Mouse (Mus musculus) left cerebral cortex, postnatal 25 days (tissue): ENCODE measurements around the gene Cntn4. TPM values are rescaled to one million over a fixed set of nuclear protein-coding genes. Genes with fewer than 3 reads are reported as not detected.

Source experiments
- DNase-seq, 2 experiments: peaks; one replicate each; pipeline ENCODE4 v3.0.0; 2022; ENCODE audit warnings: low spot score in 2 of 2, mixed read lengths in 1 of 2
- intact Hi-C: fragments of 180-260 bp; cut with DNase I; formaldehyde crosslinking; loops from one replicate; pipeline ENCODE4 v1.15.1; 2025
- total RNA-seq, 2 experiments: library from RNA; stranded (reverse); gene quantifications; 2 replicates each; pipeline ENCODE4 v1.2.3; 2021

Gene Cntn4
- total RNA-seq, 2 experiments from 2014 or later = 48.1 to 59.1 TPM

DNA sequence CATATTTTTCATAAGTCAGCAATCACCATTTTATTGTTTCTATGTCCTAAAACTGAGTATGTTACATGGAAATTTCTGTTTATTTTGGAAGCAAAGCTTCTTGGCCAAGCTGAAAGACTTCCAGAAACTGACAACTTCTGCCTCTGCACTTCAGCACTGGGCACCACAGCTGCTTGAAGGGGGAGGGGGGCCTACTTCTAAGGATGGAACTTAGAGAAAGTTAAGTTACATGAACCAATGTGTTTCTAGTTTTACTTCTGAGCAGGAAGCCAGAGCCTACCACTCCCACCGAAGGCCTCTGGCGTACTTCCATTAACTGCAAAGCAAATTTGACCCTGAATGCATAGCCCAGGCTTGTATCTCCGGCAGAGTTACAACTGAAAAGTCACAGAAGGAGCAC is 749.2 kb downstream of the Cntn4 start:
- no peak for DNase-seq
- intact Hi-C loops = loop anchor here (5.0 kb wide), 2 partner anchors 44 to 71 kb away; no protein-coding TSS in a partner anchor

DNA sequence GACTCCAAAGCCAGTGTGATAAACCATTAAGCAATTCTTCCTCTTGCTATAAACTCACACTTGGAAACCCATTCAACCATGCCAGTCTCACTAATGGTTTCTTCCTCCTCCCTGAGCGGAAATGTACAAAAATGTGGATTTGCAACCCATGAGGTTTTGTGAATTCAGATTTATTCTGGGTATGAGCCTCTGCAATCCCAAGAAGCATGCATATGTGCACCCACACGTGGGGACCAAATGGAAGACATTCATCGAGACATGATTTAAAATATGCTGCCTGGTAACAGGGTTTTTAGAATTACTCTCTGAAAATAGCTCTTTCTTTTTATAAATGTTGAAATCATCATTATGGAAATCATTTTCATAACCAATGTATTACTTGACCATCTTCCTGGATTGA is 754.0 kb downstream of the Cntn4 start:
- intact Hi-C loops = loop anchor here (5.0 kb wide), 1 partner anchor 94 kb away; no protein-coding TSS in a partner anchor
- DNase-seq = peak; percentile 35 to 92

DNA sequence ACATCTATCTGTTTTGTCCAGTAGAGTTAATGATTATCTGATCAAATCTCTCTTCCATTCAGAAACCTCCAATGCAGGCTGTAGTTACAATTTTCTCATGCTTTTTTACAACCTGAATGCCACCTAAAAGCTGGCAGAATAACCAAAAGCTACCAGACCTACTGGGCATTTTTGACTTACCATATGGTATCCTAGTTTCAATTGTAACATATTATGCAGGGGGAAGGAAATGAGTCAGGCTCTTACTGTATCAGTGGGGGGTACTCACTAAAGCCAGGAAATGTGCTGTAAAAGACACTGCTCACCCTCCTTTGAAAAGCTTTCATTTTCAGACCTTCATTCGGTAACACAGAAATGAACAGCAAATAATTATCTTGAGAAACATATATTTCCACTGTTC is 763.3 kb downstream of the Cntn4 start:
- intact Hi-C loops = no loop called here
- peak in 1 of 2 experiments; percentile 64 for DNase-seq

- intact Hi-C loops = no loop called here
- no peak for DNase-seq
These were observed 763.8 kb downstream of the Cntn4 start for GRCm38 (mm10) chr6:106441246-106441645.

GRCm38 (mm10) chr6:106454131-106454838 is 776.8 kb downstream of the Cntn4 start:
- DNase-seq = no peak
- intact Hi-C loops = no loop called here

- no peak for DNase-seq
- intact Hi-C loops = no loop called here
These were observed 778.2 kb downstream of the Cntn4 start for GRCm38 (mm10) chr6:106455616-106456015.

- DNase-seq = no peak
- intact Hi-C loops = no loop called here
These were observed 780.7 kb downstream of the Cntn4 start for GRCm38 (mm10) chr6:106458166-106458565.

DNA sequence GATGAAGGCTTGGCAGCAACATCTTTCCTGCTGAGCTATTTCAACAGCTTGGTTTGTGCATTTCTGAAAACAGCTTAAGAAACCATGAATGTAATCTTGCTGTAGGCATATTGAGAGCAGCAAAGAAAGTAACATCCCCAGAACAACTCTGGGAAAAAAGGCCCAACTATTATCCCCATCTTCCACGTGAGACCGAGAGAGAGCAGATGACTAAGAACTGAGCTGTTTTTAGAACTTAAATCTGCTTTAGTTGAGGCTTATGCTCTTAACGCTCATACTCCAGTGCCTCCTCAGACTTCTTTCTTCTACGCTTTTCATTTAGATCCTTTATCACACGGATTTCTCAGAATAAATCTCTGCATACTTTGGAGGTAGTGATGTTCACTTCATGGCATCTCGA is 784.9 kb downstream of the Cntn4 start:
- peak in 1 of 2 experiments; percentile 76 for DNase-seq
- intact Hi-C loops = no loop called here

DNA sequence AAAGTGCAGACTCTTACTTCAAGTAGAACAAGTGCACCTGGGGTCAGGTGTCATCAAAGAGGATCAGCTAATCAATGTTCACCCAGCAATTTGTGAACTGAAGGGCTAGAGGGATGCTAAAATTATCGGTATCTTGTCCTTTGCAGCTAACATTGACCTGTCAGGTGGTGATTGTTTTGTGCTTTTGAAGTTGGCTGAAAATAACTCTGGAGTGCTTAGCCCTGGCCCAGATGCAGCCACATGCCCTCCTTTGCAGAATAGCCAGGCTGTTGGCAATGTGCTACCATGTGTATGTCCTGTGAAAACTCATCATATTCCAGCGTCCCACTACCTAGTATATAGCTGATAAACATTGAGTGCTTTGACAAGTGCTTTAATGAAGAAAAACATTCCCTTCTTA is 786.4 kb downstream of the Cntn4 start:
- intact Hi-C loops = no loop called here
- DNase-seq = no peak

- DNase-seq = no peak
- intact Hi-C loops = no loop called here
These were observed 788.3 kb downstream of the Cntn4 start for GRCm38 (mm10) chr6:106465766-106466165.

DNA sequence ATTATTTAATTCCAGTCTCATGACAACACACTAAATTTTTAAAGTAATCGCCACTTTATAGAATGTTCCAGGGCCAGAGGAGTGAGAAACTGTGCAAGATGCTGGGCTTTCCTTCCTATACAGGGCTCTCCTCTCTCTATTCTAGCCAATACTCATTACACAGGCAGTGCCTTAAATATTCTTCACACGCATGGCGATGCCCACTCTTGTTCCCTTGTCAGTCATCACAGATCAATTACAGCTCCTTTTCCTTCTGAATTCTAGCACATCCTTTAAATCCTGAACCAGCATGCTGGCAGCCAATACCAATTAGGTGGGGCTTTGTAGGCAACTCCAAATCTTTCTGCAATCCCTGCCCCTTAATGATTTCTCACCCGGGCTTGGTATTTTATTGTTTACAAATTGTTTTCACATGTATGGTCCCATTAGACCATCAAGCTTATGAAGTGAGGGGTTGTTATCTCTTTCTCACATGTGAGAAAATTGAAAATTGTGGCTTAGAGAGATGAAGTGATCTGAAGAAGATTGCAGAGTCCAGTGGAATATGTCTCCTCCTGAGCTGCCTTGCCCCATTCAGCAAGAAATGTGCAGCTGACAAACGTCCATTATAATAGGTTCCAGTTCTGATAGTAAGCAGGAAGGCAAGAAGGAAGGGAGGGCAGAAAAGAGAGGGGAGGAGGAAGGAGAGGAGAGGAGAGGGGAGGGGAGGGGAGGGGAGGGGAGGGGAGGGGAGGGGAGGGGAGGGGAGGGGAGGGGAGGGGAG is 789.0 kb downstream of the Cntn4 start:
- intact Hi-C loops = no loop called here
- DNase-seq = no peak

GRCm38 (mm10) chr6:106471840-106472608 is 794.6 kb downstream of the Cntn4 start:
- intact Hi-C loops = no loop called here
- no peak for DNase-seq

DNA sequence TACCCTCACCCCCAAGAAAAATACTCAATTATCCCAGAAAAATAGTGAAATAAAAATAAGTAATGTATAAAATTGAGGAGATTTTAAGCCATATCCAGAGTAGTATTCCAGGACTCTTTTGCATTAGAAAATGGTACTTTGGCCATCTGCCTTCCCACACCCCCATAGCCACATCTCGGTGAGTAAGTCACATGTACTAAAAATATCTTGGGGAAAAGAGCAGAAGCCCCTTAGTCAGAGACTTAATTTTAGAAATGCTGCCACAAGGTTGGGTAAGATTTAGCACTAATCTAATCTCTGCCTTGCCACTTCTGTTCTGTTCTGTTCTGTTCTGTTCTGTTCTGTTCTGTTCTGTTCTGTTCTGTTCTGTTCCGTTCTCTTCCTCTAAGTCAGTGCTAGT is 796.4 kb downstream of the Cntn4 start:
- intact Hi-C loops = no loop called here
- DNase-seq = peak; percentile 17 to 81

DNA sequence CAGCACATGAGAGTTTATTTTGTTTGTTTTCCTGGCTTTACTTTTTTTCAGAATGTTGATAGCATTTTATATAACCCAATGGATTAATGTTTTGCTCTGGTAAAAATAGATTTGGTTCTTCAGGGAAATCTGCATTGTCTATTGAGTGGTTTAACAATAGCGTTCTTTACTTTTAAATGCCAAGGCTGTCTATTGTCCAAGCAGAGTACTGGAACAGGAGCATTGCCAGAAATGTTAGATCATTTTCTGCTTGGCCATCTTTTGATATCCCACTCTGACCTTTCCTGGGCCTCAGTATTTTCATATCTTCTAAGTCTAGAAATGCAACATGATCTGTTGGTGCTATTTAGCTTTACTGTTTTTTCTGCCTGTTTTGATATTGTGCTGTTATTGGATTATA is 804.1 kb downstream of the Cntn4 start:
- DNase-seq = no peak
- intact Hi-C loops = no loop called here

DNA sequence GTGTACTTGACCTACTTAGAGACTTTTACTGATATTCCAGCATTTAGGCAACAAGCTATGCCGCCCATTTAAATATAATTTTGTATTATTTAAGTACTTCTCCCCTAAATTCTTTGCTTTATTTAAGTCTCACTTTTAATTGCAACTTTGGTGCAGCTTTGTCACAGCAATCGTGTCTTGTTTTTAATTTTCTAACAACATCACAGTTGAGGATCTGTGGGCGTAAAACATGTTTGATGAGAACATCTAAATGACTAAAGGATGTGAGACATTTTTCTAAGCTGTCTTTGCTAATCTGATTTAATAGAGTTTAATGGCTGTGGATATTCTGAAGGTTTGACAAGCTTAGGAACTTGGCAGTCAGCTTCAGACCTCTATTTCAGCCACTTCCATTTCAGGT is 818.8 kb downstream of the Cntn4 start:
- intact Hi-C loops = loop anchor here (5.0 kb wide), 1 partner anchor 69 kb away; no protein-coding TSS in a partner anchor
- peak; percentile 20 to 48 for DNase-seq

DNA sequence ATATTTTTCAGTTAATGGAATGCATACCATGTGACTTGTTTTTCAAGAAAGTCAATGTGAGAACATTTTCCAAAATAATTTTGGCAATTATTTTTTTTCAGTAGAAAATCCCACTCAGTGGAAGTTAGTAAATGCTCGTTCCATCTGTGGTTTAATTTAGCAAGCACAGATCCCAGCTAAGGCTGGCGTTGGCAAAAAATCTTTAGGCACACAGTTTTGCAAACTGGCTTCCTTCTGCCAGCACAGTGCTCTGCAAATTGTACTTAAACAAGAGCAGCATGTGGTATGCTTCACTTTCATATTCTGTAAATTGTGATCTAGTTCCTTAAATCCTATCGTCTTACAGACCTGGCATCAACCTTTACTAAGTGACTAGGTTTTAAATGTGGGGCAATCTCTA is 821.7 kb downstream of the Cntn4 start:
- intact Hi-C loops = loop anchor here (5.0 kb wide), 1 partner anchor 72 kb away; no protein-coding TSS in a partner anchor
- DNase-seq = peak; percentile 35 to 87

DNA sequence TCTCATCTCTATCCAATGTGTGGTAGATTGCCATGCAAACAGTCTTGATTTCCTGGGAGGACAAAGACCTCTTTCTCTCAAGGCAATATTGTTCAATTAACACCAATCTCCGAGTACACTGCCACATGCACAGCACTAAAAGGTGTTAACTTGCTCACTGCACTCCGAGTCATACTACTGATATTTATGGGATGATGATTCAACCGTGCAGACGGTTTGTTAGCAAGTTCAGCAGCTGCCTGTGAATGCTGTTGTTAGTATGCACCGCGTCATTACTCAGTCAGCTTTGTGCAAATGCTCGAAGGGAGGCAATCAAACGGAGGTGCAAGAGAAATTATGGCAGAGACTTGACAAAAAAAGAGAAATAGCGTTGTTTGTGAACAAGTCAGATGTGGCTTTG is 826.5 kb downstream of the Cntn4 start:
- DNase-seq = peak; percentile 54 to 88
- intact Hi-C loops = loop anchor here (10.0 kb wide), 1 partner anchor 169 kb away; no protein-coding TSS in a partner anchor

DNA sequence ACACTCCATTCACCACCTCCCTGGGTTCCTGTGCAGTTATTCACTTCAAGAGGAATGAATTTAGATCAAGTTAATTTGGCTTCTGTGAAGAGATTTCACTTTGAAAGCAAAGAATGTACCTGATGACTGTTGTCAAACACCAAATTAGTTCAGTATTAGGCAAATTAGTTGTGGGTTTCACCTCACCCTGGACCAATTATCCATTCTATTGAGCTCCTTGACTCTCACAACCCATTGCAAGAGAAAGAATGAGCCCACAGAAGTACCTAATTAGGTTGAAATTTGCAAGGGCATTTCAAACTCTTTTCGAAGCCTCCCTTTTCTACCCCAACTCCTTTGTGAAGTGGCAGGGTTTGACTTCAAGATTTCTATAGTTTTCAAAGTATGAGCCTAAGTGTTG is 842.9 kb downstream of the Cntn4 start:
- intact Hi-C loops = no loop called here
- DNase-seq = no peak

DNA sequence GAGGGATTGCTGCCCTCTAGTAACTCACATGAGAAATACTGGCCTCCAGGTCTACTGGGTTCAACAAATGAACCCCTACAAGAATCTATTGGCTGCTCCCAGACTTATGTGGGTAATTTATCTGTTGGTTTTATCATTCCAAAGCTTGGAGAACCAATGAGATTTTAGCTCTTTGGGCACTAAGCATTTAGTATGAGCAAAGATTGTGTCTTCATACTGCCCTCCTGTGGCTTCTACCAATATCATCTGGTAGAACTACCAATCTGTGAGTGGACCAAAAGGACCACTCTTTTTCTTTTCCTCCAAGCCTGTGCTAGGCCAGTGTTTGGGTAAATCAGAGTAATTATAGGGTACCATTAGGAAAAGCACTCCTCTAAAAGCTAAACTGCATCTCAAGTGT is 866.0 kb downstream of the Cntn4 start:
- intact Hi-C loops = no loop called here
- DNase-seq = peak in 1 of 2 experiments; percentile 18

DNA sequence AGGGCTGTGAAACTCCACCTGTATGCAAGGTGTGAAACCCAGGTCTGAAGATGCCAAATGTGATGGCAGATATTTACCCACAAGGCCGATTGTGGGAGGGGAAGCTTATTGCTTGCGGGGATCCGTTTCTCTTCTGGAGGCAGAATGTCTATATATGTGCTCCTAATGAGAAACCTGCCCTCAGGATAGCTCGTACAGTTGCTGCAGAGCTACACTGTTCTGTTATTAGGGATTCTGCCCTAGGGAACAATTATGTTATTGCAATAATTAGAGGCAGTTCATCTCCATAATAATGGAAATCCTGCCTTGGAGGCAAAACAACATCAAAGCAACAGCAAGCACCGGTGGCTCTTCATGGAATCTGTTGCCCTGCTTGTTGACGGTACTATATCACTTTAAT is 884.2 kb downstream of the Cntn4 start:
- DNase-seq = no peak
- intact Hi-C loops = no loop called here
